Mouse (Mus musculus) ovary, adult 18-20 months (tissue): ENCODE measurements around the gene Gm5269.

Experiments
- DNase-seq: peaks from one replicate; pipeline ENCODE4 v3.0.0; 2022; ENCODE audit warnings: low spot score, mixed read lengths

Gene Gm5269

DNA sequence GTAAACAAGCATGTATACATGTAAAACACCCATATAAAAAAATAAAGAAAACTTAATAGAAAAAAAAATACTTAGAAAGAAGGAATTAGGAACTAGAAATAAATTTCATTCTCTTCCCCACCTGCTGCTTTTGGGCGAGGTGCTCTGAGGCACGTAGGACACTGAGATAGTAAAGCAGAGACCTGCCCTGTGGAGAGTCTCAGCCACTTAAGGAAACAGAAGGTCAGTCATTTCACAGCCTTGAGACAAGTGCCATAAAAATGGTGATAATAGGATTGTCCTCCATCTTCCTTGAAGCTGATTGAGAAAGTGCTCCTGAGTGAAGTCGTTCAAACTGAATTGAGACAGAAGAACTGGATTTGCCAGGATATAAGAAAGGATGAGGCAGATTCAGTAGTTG lies 12.6 kb downstream of the Gm5269 start:
- DNase-seq, result no peak

DNA sequence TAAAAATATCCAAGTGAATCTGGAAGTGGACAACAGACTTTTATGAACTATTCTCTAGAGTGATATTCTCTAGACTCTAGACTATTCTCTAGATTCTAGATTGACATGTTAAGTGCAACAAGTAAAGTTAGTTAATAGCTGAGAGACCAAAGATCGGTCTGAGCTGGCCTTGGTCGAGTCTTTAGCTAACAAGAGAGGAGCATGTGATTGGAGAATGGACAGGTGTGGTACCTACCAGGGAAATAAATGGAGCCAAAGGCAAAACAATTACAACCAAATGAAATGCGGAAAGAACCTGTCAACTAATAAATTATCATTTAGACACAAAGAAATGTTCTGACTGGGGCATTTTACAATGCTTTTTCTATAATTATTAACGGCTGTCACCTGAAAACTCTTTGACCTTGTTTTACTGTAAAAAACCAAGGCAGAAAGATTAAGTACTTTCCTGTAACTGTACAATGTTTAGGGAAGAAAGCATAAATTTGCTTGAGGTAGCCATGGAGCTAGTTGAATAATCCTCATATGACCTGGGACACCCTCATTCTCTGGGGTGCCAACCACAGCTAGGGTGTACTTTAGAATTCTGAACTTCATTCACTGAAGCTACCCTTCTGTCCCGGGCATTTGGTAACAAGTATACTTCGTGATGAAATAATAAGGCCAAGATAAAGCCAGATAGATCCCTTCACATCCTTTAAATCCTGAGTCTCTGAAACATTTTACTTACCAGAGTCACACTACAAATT lies 13.4 kb downstream of the Gm5269 start:
- DNase-seq, result no peak

DNA sequence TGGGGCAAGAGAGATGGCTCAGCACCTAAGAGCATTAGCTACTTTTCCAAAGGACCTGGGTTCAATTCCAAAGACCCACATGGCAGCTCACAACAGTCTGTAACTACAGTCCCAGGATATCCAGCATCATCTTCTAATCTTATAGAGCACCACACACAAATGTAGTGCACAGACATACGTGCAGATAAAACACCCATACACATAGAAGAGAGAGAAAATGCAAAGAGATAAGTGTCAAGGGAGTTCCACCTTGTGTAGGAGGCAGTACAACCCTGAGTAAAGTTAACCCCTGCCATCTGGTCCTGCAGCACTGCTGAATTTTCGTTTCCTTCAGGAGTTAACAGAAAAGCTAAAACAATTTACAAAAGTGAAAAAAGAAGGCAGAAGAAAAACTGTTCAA lies 14.4 kb downstream of the Gm5269 start:
- no peak for DNase-seq

DNA sequence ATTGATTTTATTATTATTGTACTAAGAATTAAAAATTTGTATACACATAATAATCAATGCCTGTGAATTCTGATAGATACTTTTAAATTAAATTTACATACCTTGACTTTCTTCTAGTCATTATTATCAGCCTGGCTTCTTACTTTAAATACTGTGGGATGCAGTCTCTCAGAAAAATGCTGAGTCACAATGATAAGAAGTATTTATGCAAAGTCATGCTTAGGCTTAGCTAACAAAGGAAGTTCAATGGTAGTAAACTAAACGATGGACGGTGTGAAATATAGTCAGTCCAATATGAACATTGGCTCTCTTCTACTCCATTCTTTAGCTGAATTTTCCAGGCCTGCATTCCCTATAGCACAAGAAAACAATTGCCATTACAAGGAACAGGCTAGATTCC lies 16.8 kb downstream of the Gm5269 start:
- no peak for DNase-seq

DNA sequence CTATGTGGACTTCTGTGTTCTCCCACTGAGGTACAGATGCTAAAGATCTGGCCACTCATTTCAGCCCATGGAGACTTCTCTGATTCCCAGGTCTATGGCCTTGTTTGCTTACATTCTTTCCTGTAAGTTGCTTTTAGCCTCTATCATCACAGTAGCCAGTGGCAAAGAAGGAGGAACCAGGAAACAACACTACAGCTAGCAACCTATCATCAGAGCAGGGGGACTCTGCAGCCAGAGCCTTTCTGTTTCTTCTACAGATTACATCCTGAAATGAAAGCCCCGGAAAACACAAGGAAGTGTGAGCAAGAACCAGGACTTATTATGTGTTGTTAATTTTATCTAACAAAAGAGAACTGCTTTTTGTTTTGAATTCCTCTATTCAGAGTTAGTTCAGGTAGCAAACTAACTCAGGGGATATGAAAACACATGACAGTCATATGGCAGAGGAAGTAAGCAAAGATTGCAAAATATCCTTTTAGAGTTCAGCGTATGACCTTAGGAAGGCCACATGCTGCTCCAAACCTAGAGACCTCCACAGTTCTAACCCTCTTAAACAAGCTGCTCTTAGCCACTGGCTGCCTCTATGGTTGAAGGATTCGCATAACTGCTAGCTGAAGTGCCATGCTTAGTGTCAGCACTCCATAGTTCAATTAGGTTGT lies 21.5 kb downstream of the Gm5269 start:
- no peak for DNase-seq

DNA sequence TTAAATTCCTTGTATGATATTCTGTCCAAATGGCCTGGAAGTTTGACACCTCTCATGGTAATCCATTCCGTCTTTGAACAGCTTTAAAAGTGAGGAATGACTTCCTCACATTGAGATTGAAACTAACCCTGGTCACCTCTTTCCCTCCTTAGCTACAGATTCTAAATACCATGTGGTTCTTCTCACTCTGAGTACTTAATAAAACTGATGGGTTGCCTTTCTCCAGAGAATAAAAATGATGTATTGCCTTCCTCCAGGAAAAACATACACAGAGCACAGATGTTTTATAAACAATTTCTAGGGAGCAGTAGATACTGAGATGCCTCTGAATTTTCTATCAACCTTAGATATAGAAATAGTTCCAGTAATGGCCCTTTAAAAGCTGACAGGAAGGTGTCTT lies 22.0 kb downstream of the Gm5269 start:
- no peak for DNase-seq

DNA sequence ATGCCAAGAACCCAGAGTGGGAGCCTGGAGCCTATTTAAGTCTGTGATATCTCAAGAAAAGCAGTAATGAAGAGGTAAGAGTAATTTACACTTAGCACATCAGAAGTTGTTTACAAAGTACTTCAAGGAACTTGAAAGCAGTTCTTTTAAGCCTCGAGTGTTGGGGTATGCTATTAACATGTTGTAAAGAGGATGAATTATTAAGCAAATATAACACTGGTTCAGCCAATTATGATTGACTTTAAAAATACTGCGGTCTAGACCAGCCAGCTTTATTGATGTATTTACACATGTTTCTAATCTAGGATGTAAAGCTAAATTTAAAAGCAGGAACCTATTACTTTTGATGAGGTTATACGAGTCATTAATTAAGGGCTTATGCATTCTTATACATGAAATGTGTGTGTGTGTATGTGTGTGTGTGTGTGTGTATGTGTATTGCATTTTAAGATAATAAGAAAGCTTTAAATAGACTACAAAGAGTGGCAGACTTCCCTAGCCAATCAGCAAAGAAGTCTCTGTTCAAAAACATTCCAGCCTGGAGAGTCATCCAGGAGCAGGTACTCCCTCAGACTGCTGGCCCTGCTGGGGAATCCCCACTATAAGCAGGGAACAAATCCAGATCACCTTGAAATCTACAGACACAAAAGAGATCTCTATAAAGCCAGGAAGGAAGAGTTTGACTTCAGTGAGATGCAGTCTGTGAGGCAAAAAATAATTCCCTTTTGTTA lies 23.6 kb downstream of the Gm5269 start:
- no peak for DNase-seq

DNA sequence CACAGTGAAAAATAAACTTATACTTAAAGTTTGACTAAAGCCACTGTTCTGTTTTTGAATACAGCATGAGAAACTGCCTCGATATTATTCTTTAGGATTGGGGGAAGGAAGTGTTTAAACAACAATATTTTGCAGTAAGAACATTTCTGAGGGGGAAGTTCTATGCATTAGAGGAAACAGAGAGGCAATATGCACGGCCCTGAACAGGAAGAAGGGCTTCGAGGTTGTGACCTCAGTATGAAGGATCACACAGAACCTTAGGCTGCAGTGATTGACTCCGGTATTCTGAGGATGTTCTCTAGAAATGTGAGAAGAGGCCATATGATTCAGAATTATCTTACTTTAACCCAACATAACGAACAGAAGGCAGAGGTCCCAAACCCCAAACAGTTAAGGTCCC lies 24.3 kb downstream of the Gm5269 start:
- DNase-seq, result no peak

DNA sequence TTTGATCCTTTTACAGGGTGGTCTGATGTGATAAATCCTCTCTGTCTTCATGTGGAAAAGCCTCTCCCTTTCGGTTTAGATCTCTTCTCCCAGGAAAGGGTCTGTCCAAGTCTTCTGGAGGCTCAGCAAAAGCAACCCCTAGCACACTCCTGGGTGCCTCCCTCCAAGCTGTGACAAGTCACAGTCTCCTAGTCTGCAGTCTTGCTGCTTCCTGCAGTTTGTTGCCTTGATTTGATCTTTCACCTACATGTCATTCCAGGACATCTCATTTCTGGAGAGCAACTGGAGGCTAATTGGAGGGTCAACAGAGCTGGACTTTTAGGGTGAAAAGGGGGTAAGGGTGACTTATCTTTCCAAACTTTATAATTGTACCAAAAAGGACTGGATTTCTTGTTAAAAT lies 24.8 kb downstream of the Gm5269 start:
- DNase-seq, result no peak

DNA sequence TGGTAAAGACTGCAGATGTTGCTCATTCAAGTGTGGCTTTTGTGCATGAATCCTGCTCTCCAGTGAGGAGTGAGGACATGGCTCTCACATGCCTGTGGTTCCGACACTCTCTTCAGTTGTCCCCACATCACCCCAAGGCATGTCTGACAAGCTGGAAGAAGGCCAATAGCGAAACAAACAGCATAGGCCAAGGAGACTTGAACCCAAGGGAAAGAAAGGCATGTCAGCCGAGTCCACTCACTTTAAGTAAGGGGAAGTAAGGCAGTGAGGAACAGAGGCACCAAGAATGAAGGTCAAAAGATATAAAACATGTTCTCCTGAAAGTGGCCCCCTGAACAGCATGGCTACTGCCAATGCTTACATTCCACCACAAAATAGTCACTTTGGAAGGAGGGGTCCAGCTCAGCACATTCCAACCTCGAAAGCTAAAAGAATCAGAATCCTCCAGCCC lies 25.5 kb downstream of the Gm5269 start:
- DNase-seq, result no peak

DNA sequence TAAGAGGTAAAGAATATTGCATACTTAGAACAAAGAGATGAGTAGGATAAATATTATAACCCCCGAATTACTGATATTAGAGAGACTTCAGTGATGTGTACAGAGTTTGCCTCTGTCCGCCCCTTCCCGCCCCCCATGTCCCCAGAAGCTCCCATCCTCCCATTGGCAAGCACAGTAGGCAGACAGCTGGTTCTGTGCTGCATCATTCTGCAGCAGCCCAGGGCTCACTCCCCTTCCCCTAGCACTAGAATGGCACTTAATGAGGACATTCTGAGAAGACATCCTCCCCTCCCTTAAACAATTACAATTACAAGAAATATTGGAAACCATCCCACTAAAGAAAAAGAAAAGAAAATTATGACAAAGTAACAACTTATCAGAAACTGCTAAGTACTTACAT lies 26.4 kb downstream of the Gm5269 start:
- DNase-seq, result no peak

DNA sequence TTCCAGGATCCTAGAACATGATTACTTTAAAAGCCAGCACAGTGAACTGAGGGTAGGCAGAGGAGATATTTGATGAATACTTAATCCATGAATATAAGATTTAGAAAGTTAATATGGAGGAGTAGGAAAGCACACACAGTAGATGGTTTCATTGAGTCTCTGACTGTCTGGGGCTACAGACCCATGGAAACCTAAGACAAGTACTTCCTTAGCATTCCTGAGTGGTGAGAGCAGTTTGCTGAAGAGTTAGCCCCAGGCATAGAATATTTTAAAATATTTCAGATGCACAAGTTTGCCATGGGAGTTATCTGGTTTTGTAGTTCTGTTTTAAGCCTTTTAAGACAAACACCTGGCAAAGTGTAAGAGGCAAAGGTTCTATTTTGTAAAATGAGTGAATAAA lies 28.9 kb downstream of the Gm5269 start:
- no peak for DNase-seq

DNA sequence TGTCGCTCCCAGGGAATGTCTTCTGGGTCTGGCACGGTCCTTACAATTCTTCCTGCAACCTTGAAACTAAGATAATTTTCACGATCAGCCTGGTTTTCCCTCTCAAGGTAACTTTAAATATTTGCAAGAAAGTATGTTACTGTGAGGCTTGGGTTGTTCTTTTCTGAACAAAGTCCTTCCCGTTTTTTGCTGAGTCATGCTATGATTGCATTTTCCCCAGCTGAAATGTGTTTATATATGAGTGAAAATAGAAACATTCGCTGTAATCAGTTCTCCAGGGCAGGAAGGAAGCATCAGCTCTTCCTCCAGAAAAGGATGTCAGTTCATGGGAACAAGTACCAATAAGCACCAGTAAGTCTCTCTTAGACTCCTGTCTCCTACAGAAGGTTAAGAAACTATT lies 29.7 kb downstream of the Gm5269 start:
- no peak for DNase-seq

DNA sequence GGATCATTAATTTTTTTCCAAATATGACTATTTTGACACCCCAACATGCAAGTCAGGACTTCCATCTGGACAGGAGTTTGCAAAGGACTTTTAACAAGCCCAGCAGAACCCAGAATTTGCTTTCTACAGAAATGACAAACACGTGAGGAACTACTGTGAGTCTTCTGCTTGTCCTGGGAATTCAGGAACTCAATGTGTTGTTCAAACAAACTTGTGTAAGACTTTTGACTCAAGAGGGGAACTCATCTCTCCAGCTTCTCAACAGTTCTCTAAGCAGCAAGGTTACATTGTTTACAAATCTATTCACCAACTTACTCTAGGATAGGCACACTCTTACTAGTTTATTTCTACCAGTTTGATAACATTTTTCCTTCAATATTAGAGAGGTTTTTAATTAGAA lies 32.0 kb downstream of the Gm5269 start:
- no peak for DNase-seq

DNA sequence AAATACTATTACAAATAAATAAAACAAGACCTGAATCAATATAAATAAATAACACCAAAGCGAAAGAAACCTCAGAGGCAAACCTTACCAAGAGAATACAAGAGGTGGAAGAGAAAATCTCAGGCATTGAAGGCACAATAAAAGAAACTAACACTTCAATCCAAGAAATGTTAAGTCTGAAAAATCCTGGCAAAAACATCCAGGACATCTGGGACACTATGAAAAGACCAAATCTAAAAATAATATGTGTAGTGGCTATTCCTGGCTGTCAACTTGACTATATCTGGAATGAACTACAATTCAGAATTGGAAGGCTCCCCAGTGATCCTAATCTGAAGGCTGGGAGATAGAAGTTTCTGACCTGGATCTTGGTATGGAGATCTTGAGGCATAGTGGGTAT lies 44.6 kb downstream of the Gm5269 start:
- DNase-seq, result no peak
